Mouse (Mus musculus) 3T3-L1 (cell line): Measurements from ENCODE around the gene Bpifb3.

Source experiments
- DNase-seq: peaks from one replicate; pipeline ENCODE4 v3.0.0-alpha.2; 2015; ENCODE audit warnings: low read depth, low spot score

Bpifb3 gene

GRCm38 (mm10) chr2:153917930-153918329, at the start of gene Bpifb3:
TSS of gene Bpifb3 (plus strand) at chr2:153918230.
- DNase-seq, result no peak

GRCm38 (mm10) chr2:153870984-153871383, 47.0 kb upstream of the Bpifb3 start, which contains the start of gene Sun5:
TSS of gene Sun5 (minus strand) at chr2:153871084.
- no peak for DNase-seq

GRCm38 (mm10) chr2:153874745-153875144, 43.3 kb upstream of the Bpifb3 start, which contains the start of gene Bpifb2:
TSS of gene Bpifb2 (plus strand) at chr2:153875045.
- no peak for DNase-seq

- no peak for DNase-seq
Observed at GRCm38 (mm10) chr2:153899111-153899510, 18.9 kb upstream of the Bpifb3 start.

- no peak for DNase-seq
Observed at GRCm38 (mm10) chr2:153900088-153900487, 17.9 kb upstream of the Bpifb3 start, which contains the start of gene Bpifb6. TSS of gene Bpifb6 (plus strand) at chr2:153900388.

GRCm38 (mm10) chr2:153902726-153903125, 15.3 kb upstream of the Bpifb3 start:
- no peak for DNase-seq

GRCm38 (mm10) chr2:153906626-153907025, 11.4 kb upstream of the Bpifb3 start:
- no peak for DNase-seq

GRCm38 (mm10) chr2:153914151-153914550, 3.9 kb upstream of the Bpifb3 start:
- DNase-seq, result peak; percentile 34

GRCm38 (mm10) chr2:153921246-153921645, 3.2 kb downstream of the Bpifb3 start:
- no peak for DNase-seq

- peak; percentile 62 for DNase-seq
Observed at GRCm38 (mm10) chr2:153929871-153930413, 11.9 kb downstream of the Bpifb3 start.

GRCm38 (mm10) chr2:153931125-153931524, 13.1 kb downstream of the Bpifb3 start:
- DNase-seq, result no peak

GRCm38 (mm10) chr2:153933311-153933710, 15.3 kb downstream of the Bpifb3 start:
- DNase-seq, result no peak

GRCm38 (mm10) chr2:153935348-153935747, 17.3 kb downstream of the Bpifb3 start:
- DNase-seq, result peak; percentile 33

- DNase-seq, result peak; percentile 51
Observed at GRCm38 (mm10) chr2:153937843-153938242, 19.8 kb downstream of the Bpifb3 start, which contains the start of gene Bpifb4. TSS of gene Bpifb4 (plus strand) at chr2:153938212.

GRCm38 (mm10) chr2:153943537-153943936, 25.5 kb downstream of the Bpifb3 start:
- DNase-seq, result peak; percentile 69

- DNase-seq, result no peak
Observed at GRCm38 (mm10) chr2:153944567-153944966, 26.5 kb downstream of the Bpifb3 start.

- peak; percentile 86 for DNase-seq
Observed at GRCm38 (mm10) chr2:153952897-153953296, 34.9 kb downstream of the Bpifb3 start.

- DNase-seq, result peak; percentile 56
Observed at GRCm38 (mm10) chr2:153953836-153954235, 35.8 kb downstream of the Bpifb3 start.

GRCm38 (mm10) chr2:153962821-153963331, 44.8 kb downstream of the Bpifb3 start:
- no peak for DNase-seq

GRCm38 (mm10) chr2:153963334-153963733, 45.3 kb downstream of the Bpifb3 start:
- DNase-seq, result no peak

- DNase-seq, result no peak
Observed at GRCm38 (mm10) chr2:153970221-153970620, 52.2 kb downstream of the Bpifb3 start.

- no peak for DNase-seq
Observed at GRCm38 (mm10) chr2:153974582-153974981, 56.6 kb downstream of the Bpifb3 start, which contains the start of gene Bpifa6. TSS of gene Bpifa6 (plus strand) at chr2:153974945.
